Mouse (Mus musculus) T-helper 2 cell (primary cell): ENCODE data around the gene Tk2.

Experiments
- in situ Hi-C: fragments of 300-600 bp; cut with MboI, MseI; formaldehyde crosslinking; loops from one replicate; pipeline ENCODE4 v1.15.1; 2025; ENCODE audit warnings: high pct_unique_total_duplicates

Tk2 gene

DNA sequence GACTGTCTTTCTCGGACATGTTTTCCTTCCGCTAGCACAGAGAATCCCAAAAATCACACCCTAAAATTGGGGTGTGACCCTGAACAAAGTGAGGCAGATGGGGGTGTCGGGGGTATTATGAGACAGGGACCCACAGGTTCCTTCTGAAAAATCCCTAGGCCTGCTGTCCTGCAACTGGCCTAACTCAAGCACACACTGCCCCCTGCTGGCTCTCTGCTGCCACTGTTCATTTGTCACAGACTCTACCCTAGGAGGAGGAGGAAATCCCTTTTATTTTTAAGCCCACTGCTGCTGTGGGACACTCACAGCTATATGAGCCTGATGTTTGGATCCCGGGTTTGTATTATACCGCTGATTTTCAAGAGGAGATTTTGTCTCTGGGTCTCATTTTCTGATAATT, 28.6 kb downstream of the Tk2 start:
- in situ Hi-C loops, result loop anchor here (5.0 kb wide), 2 partner anchors 73 to 123 kb away; no protein-coding TSS in a partner anchor

DNA sequence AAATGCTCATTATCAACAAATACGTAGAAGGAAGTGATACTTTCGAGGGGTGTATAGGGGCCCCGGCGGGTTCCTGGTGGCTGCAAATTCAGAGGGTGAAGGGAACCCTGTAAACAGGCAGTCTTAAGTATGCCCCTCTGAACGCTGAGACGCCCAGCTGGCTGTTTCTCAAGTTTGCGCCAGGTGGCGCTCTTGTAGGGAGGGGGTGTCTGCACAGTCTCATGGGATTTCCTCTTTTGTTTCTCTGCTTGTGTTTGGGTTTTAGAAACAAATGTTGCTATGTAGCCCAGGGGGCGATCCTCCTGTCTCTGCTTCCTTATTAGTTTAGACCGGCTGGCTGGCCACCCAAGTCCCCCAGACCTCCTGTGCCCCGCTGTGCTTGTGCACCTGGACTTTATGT, 29.3 kb downstream of the Tk2 start:
- in situ Hi-C loops, result loop anchor here (5.0 kb wide), 1 partner anchor 122 kb away; no protein-coding TSS in a partner anchor

GRCm38 (mm10) chr8:104217601-104218000, 30.8 kb downstream of the Tk2 start:
- in situ Hi-C loops, result loop anchor here (5.0 kb wide), 1 partner anchor 120 kb away; no protein-coding TSS in a partner anchor

- in situ Hi-C loops, result no loop called here
These were observed 43.1 kb downstream of the Tk2 start for GRCm38 (mm10) chr8:104205292-104205691.

DNA sequence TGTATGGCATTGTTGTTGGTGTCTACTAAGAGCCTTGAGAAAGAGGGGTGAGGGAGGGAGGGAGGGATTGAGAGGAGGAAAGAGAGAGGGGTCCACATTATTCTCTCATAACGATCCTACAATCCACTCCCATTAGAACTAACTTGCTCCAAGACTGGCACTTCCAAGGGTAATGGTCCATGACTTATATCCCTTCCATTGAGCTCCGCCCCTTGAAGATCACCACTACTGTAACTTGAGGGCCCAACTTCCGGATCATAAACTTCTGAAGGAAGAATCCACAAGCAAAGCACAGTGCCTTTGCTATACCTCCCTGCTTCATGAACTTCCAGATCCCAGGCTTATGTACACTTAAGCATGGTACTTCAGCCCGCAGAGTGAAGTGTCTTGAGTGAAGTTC, 46.0 kb downstream of the Tk2 start:
- in situ Hi-C loops, result no loop called here

DNA sequence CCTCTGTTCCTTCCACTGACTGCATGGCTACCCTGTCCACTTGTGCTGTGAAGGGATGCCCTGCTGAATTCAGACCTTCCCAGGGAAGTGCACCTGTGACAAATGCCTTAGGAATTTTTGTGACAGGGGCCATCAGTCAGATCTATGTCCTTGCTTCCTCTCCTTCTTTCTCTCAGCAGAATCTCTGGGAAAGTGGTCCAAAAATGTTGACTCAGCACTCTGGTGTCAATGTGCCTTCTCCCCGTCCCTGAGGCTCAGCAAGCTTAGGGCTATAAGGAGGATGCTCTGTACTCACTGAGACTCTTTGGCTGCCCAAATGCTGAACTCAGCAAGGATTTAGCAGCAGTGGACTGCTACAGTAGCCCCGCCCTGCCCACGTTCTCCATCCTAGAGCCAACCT, 46.7 kb downstream of the Tk2 start:
- in situ Hi-C loops, result no loop called here

GRCm38 (mm10) chr8:104199802-104200201, 48.6 kb downstream of the Tk2 start:
- in situ Hi-C loops, result no loop called here

DNA sequence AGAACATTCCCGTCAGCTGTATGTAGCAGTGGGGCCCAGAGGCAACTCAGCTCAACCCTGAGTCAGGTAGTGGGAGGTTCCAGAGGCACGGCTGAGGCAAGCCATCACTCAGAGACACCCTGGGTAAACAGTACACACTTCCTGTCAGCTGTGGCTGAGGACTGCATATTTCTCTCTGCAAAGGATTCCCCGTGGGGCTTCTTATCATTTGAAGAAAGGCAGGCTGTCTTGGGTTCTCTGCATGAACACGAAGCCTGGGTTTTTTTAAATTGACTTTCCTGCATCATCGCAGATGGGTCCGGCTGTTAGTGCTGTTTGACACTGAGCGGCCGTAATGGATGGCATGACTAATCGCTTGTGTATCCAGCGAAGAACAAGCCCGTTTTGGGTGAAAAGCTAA, 56.9 kb downstream of the Tk2 start:
- in situ Hi-C loops, result no loop called here

DNA sequence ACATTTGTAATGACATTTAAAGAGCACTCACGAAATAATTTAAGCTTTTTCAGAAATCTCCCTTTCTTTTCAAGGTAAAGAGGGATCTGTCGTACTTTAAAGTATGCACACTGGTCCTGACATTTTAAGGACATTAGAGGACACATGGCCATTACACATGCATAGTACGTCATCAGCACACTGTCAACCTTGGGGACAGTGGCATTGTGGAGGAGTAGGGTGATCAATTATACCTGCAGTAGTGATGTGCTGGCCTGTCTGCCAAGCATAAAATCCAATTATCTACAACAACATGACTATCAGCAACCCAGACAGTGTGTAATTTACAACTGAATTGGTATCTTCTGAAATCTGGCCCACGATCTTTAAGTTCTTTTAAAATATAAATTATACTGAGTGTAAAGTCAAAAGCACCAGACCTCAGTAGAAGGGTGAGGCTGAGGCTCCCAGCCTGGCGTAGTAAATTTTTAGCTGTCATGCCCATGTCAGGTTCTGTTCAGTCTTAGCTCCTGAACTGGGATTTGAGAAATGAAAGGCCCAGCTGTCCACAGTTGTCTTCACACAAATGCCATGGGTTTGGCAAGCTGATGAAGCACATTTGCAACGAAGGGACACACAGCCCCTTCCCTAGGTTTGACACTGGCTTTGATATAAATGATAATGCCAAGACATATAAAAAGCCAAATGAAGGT, 57.4 kb downstream of the Tk2 start:
- in situ Hi-C loops, result no loop called here

DNA sequence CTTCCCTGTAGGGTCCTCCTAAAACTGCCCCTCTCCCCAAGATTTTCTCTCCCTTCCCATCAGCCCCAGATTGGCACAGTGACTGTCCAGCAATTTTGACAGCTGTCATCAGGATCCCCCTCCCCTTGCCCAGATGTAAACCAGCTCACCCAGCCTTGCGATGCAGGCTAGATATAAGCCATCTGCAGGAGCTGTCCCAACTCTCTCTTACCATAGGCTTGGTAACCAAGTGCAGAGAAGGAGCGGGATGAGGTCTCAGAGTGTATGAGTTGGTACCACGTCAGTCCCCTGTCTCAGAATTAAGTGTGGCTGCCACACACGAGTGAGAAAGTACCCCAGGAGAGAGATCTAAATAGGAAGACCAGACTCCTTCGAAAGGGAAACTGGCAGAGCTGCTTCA, 59.9 kb downstream of the Tk2 start:
- in situ Hi-C loops, result no loop called here

- in situ Hi-C loops, result no loop called here
These were observed 60.7 kb downstream of the Tk2 start for GRCm38 (mm10) chr8:104187622-104188021.

DNA sequence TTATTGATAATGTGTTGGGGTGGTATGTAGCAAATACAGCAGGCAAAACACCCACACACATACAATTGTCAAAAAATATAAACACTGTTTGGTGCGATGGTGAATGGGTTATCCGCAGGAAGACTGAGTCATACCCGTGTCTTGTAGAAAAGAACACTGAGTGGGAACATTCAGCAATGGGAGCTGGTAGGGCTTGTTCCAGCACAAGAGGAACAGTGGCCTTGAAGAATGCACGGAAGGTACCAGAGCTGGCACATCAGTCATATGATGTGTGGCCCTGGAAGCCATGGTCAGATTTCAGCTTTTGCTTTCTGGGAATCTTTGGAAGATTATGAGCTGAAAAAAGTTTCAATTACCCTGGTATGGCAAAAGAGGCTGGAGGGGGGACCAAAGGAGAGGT, 61.5 kb downstream of the Tk2 start:
- in situ Hi-C loops, result no loop called here

- in situ Hi-C loops, result no loop called here
These were observed 63.5 kb downstream of the Tk2 start for GRCm38 (mm10) chr8:104184905-104185304.

DNA sequence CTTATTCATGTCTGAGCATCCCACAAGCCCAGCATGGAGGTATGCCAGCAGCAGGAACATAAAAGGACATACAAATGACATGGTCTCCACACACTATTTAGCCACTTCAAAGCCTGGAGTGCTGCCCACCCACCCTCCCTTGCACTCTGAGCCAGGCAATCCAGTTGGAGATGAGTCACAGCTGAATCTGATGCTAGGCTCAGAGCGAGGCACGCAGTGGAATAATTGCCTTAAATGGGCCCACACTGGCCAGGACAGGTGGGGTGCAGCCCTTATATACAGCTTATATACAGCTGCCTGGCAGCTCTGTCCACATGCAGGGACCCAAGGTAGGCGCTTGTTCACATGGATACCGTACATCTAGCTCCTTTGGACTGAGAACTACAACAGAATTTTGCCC, 71.3 kb downstream of the Tk2 start:
- in situ Hi-C loops, result no loop called here
